Mouse (Mus musculus): ENCODE results near the gene Acd. TPM values are rescaled to one million over a fixed set of nuclear protein-coding genes. Genes with fewer than 3 reads are reported as not detected.

Gene Acd
- total and polyA plus RNA-seq, 2 experiments from 2014 or later: 39.3 to 82.1 TPM

- H3K4me3 ChIP-seq (ENCODE audit: low read length): no peak overlapping the region
- ATAC-seq (no peak), DNase-seq (ENCODE audit: low spot score) (no peak)
- 85% methylated on average over 5 of the region's 5 CpGs for WGBS
- H3K4me2 ChIP-seq (ENCODE audit: low read depth, low read length): no peak overlapping the region
- no peak overlapping the region for H3K27ac ChIP-seq
- TF ChIP-seq CTCF (IDR thresholded peaks at IDR 0.05; ENCODE audit: low read depth): no peak
- H3K9ac ChIP-seq (replicated peaks; ENCODE audit: low read length): no peak overlapping the region
- H3K36me3 ChIP-seq (ENCODE audit: insufficient read depth, low read length): peaks cover 29% of the 10 kb centered on the region
- no peaks in the 10 kb centered on the region for H3K27me3 ChIP-seq (ENCODE audit: insufficient read depth, low read length)
- no peaks in the 10 kb centered on the region for H3K9me3 ChIP-seq (ENCODE audit: low read length)
- no peaks in the 10 kb centered on the region for H3K4me1 ChIP-seq (ENCODE audit: insufficient read depth, low read length)
Measured at GRCm38 (mm10) chr8:105725726-105726125, 24.8 kb upstream of the Acd start.

GRCm38 (mm10) chr8:105722861-105723260 is 22.0 kb upstream of the Acd start:
- WGBS: 85% methylated on average over 9 of the region's 9 CpGs
- H3K4me2 ChIP-seq (ENCODE audit: low read depth, low read length): no peak overlapping the region
- peaks cover 25% of the 10 kb centered on the region for H3K36me3 ChIP-seq (ENCODE audit: insufficient read depth, low read length)
- H3K9ac ChIP-seq (replicated peaks; ENCODE audit: low read length): no peak overlapping the region
- no peaks in the 10 kb centered on the region for H3K27me3 ChIP-seq (ENCODE audit: insufficient read depth, low read length)
- ATAC-seq (no peak), DNase-seq (ENCODE audit: low spot score) (no peak)
- H3K4me3 ChIP-seq (ENCODE audit: low read length): no peak overlapping the region
- H3K27ac ChIP-seq: no peak overlapping the region
- no peaks in the 10 kb centered on the region for H3K4me1 ChIP-seq (ENCODE audit: insufficient read depth, low read length)
- TF ChIP-seq CTCF (IDR thresholded peaks at IDR 0.05; ENCODE audit: low read depth): no peak
- no peaks in the 10 kb centered on the region for H3K9me3 ChIP-seq (ENCODE audit: low read length)

- 90% methylated on average over 4 of the region's 4 CpGs for WGBS
- H3K36me3 ChIP-seq (ENCODE audit: insufficient read depth, low read length): peaks cover 16% of the 10 kb centered on the region; the same call in 1 of the 2 replicates
- no peaks in the 10 kb centered on the region for H3K4me1 ChIP-seq (ENCODE audit: insufficient read depth, low read length)
- no peak for DNase-seq (ENCODE audit: low spot score)
- H3K4me2 ChIP-seq (ENCODE audit: low read depth, low read length): no peak overlapping the region
- H3K4me3 ChIP-seq (ENCODE audit: low read length): no peak overlapping the region
- H3K9ac ChIP-seq (replicated peaks; ENCODE audit: low read length): no peak overlapping the region
- ATAC-seq: no peak
- H3K9me3 ChIP-seq (ENCODE audit: low read length): no peaks in the 10 kb centered on the region
- H3K27ac ChIP-seq: no peak overlapping the region
- no peaks in the 10 kb centered on the region for H3K27me3 ChIP-seq (ENCODE audit: insufficient read depth, low read length)
- no peak for TF ChIP-seq CTCF (IDR thresholded peaks at IDR 0.05; ENCODE audit: low read depth)
Measured at GRCm38 (mm10) chr8:105719637-105720036, 18.7 kb upstream of the Acd start.

- Histone ChIP-seq H3K9me3 (ENCODE audit: low read length) (no peaks in the 10 kb centered on the region), H3K4me1 (ENCODE audit: insufficient read depth, low read length) (no peaks in the 10 kb centered on the region), H3K27ac (no peak overlapping the region), H3K4me3 (ENCODE audit: low read length) (no peak overlapping the region), H3K9ac (replicated peaks; ENCODE audit: low read length) (no peak overlapping the region), H3K36me3 (ENCODE audit: insufficient read depth, low read length) (peaks cover 8% of the 10 kb centered on the region; the same call in 1 of the 2 replicates), H3K4me2 (ENCODE audit: low read depth, low read length) (no peak overlapping the region), H3K27me3 (ENCODE audit: insufficient read depth, low read length) (no peaks in the 10 kb centered on the region)
- DNase-seq (ENCODE audit: low spot score) (no peak), ATAC-seq (no peak)
- TF ChIP-seq CTCF (IDR thresholded peaks at IDR 0.05; ENCODE audit: low read depth): peak; percentile 25; the same call in 1 of the 2 replicates
- 96% methylated on average over 15 of the region's 15 CpGs for WGBS
Measured at GRCm38 (mm10) chr8:105716302-105716945, 15.5 kb upstream of the Acd start.

GRCm38 (mm10) chr8:105715042-105715441 is 14.1 kb upstream of the Acd start:
- H3K9me3 ChIP-seq (ENCODE audit: low read length): no peaks in the 10 kb centered on the region
- H3K4me3 ChIP-seq (ENCODE audit: low read length): no peak overlapping the region
- no peak for TF ChIP-seq CTCF (IDR thresholded peaks at IDR 0.05; ENCODE audit: low read depth)
- H3K4me2 ChIP-seq (ENCODE audit: low read depth, low read length): no peak overlapping the region
- H3K27me3 ChIP-seq (ENCODE audit: insufficient read depth, low read length): no peaks in the 10 kb centered on the region
- peaks cover 8% of the 10 kb centered on the region; the same call in 1 of the 2 replicates for H3K36me3 ChIP-seq (ENCODE audit: insufficient read depth, low read length)
- no peak overlapping the region for H3K27ac ChIP-seq
- H3K9ac ChIP-seq (replicated peaks; ENCODE audit: low read length): no peak overlapping the region
- ATAC-seq: no peak
- no peaks in the 10 kb centered on the region for H3K4me1 ChIP-seq (ENCODE audit: insufficient read depth, low read length)
- WGBS: 49% methylated on average over 6 of the region's 6 CpGs
- DNase-seq (ENCODE audit: low spot score): no peak

DNA sequence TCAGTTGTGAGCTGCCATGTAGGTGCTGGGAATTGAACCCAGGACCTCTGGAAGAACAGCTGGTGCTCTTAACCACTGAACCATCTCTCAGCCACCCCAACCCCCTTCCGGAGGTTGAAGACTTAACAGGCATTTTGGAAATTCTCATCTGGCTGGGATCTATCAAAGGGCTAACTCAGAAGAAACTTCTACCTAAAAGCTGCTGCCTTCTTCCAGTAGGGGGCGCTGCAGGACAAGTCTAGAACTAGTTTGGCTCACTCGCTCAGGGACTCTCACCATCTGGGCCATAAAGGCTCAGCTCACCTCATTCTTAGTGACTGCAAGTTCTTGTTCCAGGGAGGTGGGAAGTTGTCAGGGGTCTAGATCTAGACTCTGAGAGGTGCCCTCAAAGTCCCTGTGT is 13.2 kb upstream of the Acd start:
- Histone ChIP-seq H3K4me1 (ENCODE audit: insufficient read depth, low read length) (no peaks in the 10 kb centered on the region), H3K9me3 (ENCODE audit: low read length) (no peaks in the 10 kb centered on the region), H3K27ac (no peak overlapping the region), H3K4me3 (ENCODE audit: low read length) (no peak overlapping the region), H3K4me2 (ENCODE audit: low read depth, low read length) (no peak overlapping the region), H3K27me3 (ENCODE audit: insufficient read depth, low read length) (no peaks in the 10 kb centered on the region), H3K36me3 (ENCODE audit: insufficient read depth, low read length) (peaks cover 8% of the 10 kb centered on the region; the same call in 1 of the 2 replicates), H3K9ac (replicated peaks; ENCODE audit: low read length) (no peak overlapping the region)
- ATAC-seq (peak; percentile 52), DNase-seq (ENCODE audit: low spot score) (peak; percentile 92)
- 12% methylated on average over 3 of the region's 3 CpGs for WGBS
- TF ChIP-seq CTCF (IDR thresholded peaks at IDR 0.05; ENCODE audit: low read depth): peak; percentile 88

GRCm38 (mm10) chr8:105712286-105712685 is 11.4 kb upstream of the Acd start:
- Histone ChIP-seq H3K27me3 (ENCODE audit: insufficient read depth, low read length) (no peaks in the 10 kb centered on the region), H3K4me2 (ENCODE audit: low read depth, low read length) (no peak overlapping the region), H3K9ac (replicated peaks; ENCODE audit: low read length) (no peak overlapping the region), H3K9me3 (ENCODE audit: low read length) (no peaks in the 10 kb centered on the region), H3K36me3 (ENCODE audit: insufficient read depth, low read length) (peaks cover 7% of the 10 kb centered on the region; the same call in 1 of the 2 replicates), H3K4me1 (ENCODE audit: insufficient read depth, low read length) (peaks cover 5% of the 10 kb centered on the region; the same call in 1 of the 2 replicates), H3K4me3 (ENCODE audit: low read length) (no peak overlapping the region), H3K27ac (no peak overlapping the region)
- ATAC-seq (no peak), DNase-seq (ENCODE audit: low spot score) (no peak)
- WGBS: 77% methylated on average over 3 of the region's 3 CpGs
- no peak for TF ChIP-seq CTCF (IDR thresholded peaks at IDR 0.05; ENCODE audit: low read depth)
